Mouse (Mus musculus): Measurements from ENCODE around the gene Krba1. TPM values are rescaled to one million over a fixed set of nuclear protein-coding genes. Genes with fewer than 3 reads are reported as not detected.

The Krba1 gene
- total and polyA plus RNA-seq, 3 experiments = 4.8 to 8.7 TPM; not detected in 1

DNA sequence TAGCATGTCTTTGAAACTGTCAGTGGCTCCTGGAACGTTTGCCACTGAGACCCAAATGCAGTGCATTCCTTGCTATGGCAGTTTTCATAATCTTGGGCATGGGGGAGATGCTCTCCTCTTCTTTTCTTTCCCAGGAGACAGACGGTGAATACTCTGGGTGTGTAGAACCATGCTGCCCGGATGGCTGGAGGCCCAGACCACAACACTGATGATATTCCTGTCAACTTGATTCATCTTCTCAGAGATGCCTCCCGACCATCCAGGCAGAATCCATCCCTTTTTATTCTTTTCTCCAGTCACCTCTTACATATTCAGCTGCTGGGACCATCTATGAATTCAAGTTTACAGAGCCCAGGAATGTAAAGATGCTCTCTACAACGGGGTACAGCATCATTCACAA, 35.4 kb downstream of the Krba1 start:
- Histone ChIP-seq H3K27me3 (ENCODE audit: control insufficient read depth in 1 of 2, insufficient read depth in 2 of 2, low read length in 2 of 2) (no peaks in the 10 kb centered on the region), H3K4me1 (ENCODE audit: control insufficient read depth in 1 of 2, insufficient read depth in 2 of 2, low read length in 2 of 2) (no peaks in the 10 kb centered on the region), H3K79me2 (ENCODE audit: control insufficient read depth, insufficient read depth, low read length, poor library complexity) (no peaks in the 10 kb centered on the region), H3K9me3 (replicated peaks; ENCODE audit: insufficient read depth, low read length) (no peaks in the 10 kb centered on the region), H3K9ac (ENCODE audit: control insufficient read depth, low read depth, low read length, poor library complexity, severe bottlenecking) (no peak overlapping the region), H3K27ac (ENCODE audit: control insufficient read depth, low read depth, low read length) (no peak overlapping the region), H3K4me3 (ENCODE audit: control insufficient read depth in 1 of 2, insufficient read depth in 1 of 2, low read depth in 2 of 2, low read length in 2 of 2) (no peak overlapping the region), H3K36me3 (ENCODE audit: control insufficient read depth in 1 of 2, insufficient read depth in 2 of 2, low read length in 2 of 2) (no peaks in the 10 kb centered on the region)
- no peak for DNase-seq (ENCODE audit: low read depth, low spot score)
- TF ChIP-seq USF2 (IDR thresholded peaks at IDR 0.05; ENCODE audit: borderline replicate concordance in 1 of 2, insufficient read depth in 1 of 2, low read depth in 1 of 2, low read length in 2 of 2) = no peak
- no peak for TF ChIP-seq MYC (IDR thresholded peaks at IDR 0.05; ENCODE audit: low read depth, low read length)
- no peak for TF ChIP-seq MEF2A (IDR thresholded peaks at IDR 0.05; ENCODE audit: extremely low read depth, insufficient replicate concordance, low read depth, low read length, poor library complexity, severe bottlenecking)
- no peak for TF ChIP-seq MAX (IDR thresholded peaks at IDR 0.05; ENCODE audit: low read length)
- TF ChIP-seq SIN3A (IDR thresholded peaks at IDR 0.05; ENCODE audit: low read length) = no peak
- no peak for TF ChIP-seq KAT2A (conservative IDR thresholded peaks at IDR 0.05; ENCODE audit: low read depth, low read length)
- TF ChIP-seq POLR2AphosphoS5 (IDR thresholded peaks at IDR 0.05; ENCODE audit: borderline replicate concordance, low read depth, low read length) = no peak
- TF ChIP-seq POLR2AphosphoS2 (IDR thresholded peaks at IDR 0.05; ENCODE audit: low read length) = no peak
- no peak for TF ChIP-seq CHD2 (IDR thresholded peaks at IDR 0.05; ENCODE audit: low read length)
- no peak for TF ChIP-seq CTCF (IDR thresholded peaks at IDR 0.05 in 2 of 3, conservative IDR thresholded peaks at IDR 0.05 in 1 of 3; ENCODE audit: control insufficient read depth in 1 of 3, insufficient read depth in 1 of 3, low read depth in 2 of 3, low read length in 3 of 3, poor library complexity in 1 of 3, severe bottlenecking in 1 of 3)
- TF ChIP-seq MAFK (IDR thresholded peaks at IDR 0.05; ENCODE audit: borderline replicate concordance, low read depth, low read length) = no peak
- no peak for TF ChIP-seq HCFC1 (IDR thresholded peaks at IDR 0.05; ENCODE audit: low read depth, low read length)

GRCm38 (mm10) chr6:48432893-48433816, 37.8 kb downstream of the Krba1 start:
- DNase-seq (ENCODE audit: low read depth, low spot score) = no peak
- Histone ChIP-seq H3K9ac (ENCODE audit: control insufficient read depth, low read depth, low read length, poor library complexity, severe bottlenecking) (no peak overlapping the region), H3K27me3 (ENCODE audit: control insufficient read depth in 1 of 2, insufficient read depth in 2 of 2, low read length in 2 of 2) (no peaks in the 10 kb centered on the region), H3K36me3 (ENCODE audit: control insufficient read depth in 1 of 2, insufficient read depth in 2 of 2, low read length in 2 of 2) (no peaks in the 10 kb centered on the region), H3K79me2 (ENCODE audit: control insufficient read depth, insufficient read depth, low read length, poor library complexity) (no peaks in the 10 kb centered on the region), H3K4me1 (ENCODE audit: control insufficient read depth in 1 of 2, insufficient read depth in 2 of 2, low read length in 2 of 2) (no peaks in the 10 kb centered on the region), H3K4me3 (ENCODE audit: control insufficient read depth in 1 of 2, insufficient read depth in 1 of 2, low read depth in 2 of 2, low read length in 2 of 2) (no peak overlapping the region), H3K9me3 (replicated peaks; ENCODE audit: insufficient read depth, low read length) (no peaks in the 10 kb centered on the region), H3K27ac (ENCODE audit: control insufficient read depth, low read depth, low read length) (no peak overlapping the region)
- TF ChIP-seq BHLHE40 (IDR thresholded peaks at IDR 0.05; ENCODE audit: borderline replicate concordance, low read depth, low read length) = no peak
- TF ChIP-seq RCOR1 (IDR thresholded peaks at IDR 0.05; ENCODE audit: low read depth, low read length) = no peak
- no peak for TF ChIP-seq NELFE (IDR thresholded peaks at IDR 0.05; ENCODE audit: low read depth, low read length)
- no peak for TF ChIP-seq ETS1 (IDR thresholded peaks at IDR 0.05; ENCODE audit: low read depth, low read length)
- TF ChIP-seq CTCF (IDR thresholded peaks at IDR 0.05 in 2 of 3, conservative IDR thresholded peaks at IDR 0.05 in 1 of 3; ENCODE audit: control insufficient read depth in 1 of 3, insufficient read depth in 1 of 3, low read depth in 2 of 3, low read length in 3 of 3, poor library complexity in 1 of 3, severe bottlenecking in 1 of 3) = no peak
- TF ChIP-seq TAL1 (IDR thresholded peaks at IDR 0.05; ENCODE audit: low read length) = no peak
- no peak for TF ChIP-seq CHD2 (IDR thresholded peaks at IDR 0.05; ENCODE audit: low read length)
- no peak for TF ChIP-seq MAX (IDR thresholded peaks at IDR 0.05; ENCODE audit: low read length)
- no peak for TF ChIP-seq HCFC1 (IDR thresholded peaks at IDR 0.05; ENCODE audit: low read depth, low read length)

All from MEL (cell line).